Mouse (Mus musculus): ENCODE data around the gene Vwa3a.

The Vwa3a gene

GRCm38 (mm10) chr7:120746821-120747220 is 7.7 kb downstream of the Vwa3a start:
- no peak for DNase-seq (ENCODE audit: low spot score in 2 of 2)

GRCm38 (mm10) chr7:120748478-120748877 is 9.4 kb downstream of the Vwa3a start:
- DNase-seq (ENCODE audit: low spot score in 2 of 2): no peak

GRCm38 (mm10) chr7:120751330-120751729 is 12.2 kb downstream of the Vwa3a start:
- no peak for DNase-seq (ENCODE audit: low spot score in 2 of 2)

- no peak for DNase-seq (ENCODE audit: low spot score in 2 of 2)
Observed at GRCm38 (mm10) chr7:120751906-120752305, 12.8 kb downstream of the Vwa3a start.

GRCm38 (mm10) chr7:120754671-120755070 is 15.6 kb downstream of the Vwa3a start:
- DNase-seq (ENCODE audit: low spot score in 2 of 2): peak; percentile 54 to 86

GRCm38 (mm10) chr7:120767369-120767768 is 28.3 kb downstream of the Vwa3a start:
- no peak for DNase-seq (ENCODE audit: low spot score in 2 of 2)

GRCm38 (mm10) chr7:120771389-120771788 is 32.3 kb downstream of the Vwa3a start:
- no peak for DNase-seq (ENCODE audit: low spot score in 2 of 2)

GRCm38 (mm10) chr7:120778012-120778411 is 38.9 kb downstream of the Vwa3a start:
- no peak for DNase-seq (ENCODE audit: low spot score in 2 of 2)

- DNase-seq (ENCODE audit: low spot score in 2 of 2): no peak
Observed at GRCm38 (mm10) chr7:120795544-120795943, 56.4 kb downstream of the Vwa3a start.

- no peak for DNase-seq (ENCODE audit: low spot score in 2 of 2)
Observed at GRCm38 (mm10) chr7:120796369-120796768, 57.3 kb downstream of the Vwa3a start.

- no peak for DNase-seq (ENCODE audit: low spot score in 2 of 2)
Observed at GRCm38 (mm10) chr7:120803268-120803667, 64.2 kb downstream of the Vwa3a start.

GRCm38 (mm10) chr7:120809705-120810104 is 70.6 kb downstream of the Vwa3a start:
- no peak for DNase-seq (ENCODE audit: low spot score in 2 of 2)

- no peak for DNase-seq (ENCODE audit: low spot score in 2 of 2)
Observed at GRCm38 (mm10) chr7:120811834-120812415, 72.8 kb downstream of the Vwa3a start, which contains the start of gene Gm5737. TSS of gene Gm5737 (plus strand) at chr7:120812365.

- DNase-seq (ENCODE audit: low spot score in 2 of 2): no peak
Observed at GRCm38 (mm10) chr7:120817552-120817951, 78.4 kb downstream of the Vwa3a start.

- DNase-seq (ENCODE audit: low spot score in 2 of 2): no peak
Observed at GRCm38 (mm10) chr7:120819386-120819785, 80.3 kb downstream of the Vwa3a start.

- peak; percentile 56 to 75 for DNase-seq (ENCODE audit: low spot score in 2 of 2)
Observed at GRCm38 (mm10) chr7:120823248-120823647, 84.1 kb downstream of the Vwa3a start.

GRCm38 (mm10) chr7:120825097-120825496 is 86.0 kb downstream of the Vwa3a start:
- no peak for DNase-seq (ENCODE audit: low spot score in 2 of 2)

GRCm38 (mm10) chr7:120826408-120826807 is 87.3 kb downstream of the Vwa3a start:
- peak in 1 of 2 experiments; percentile 70 for DNase-seq (ENCODE audit: low spot score in 2 of 2)

- DNase-seq (ENCODE audit: low spot score in 2 of 2): peak; percentile 56 to 78
Observed at GRCm38 (mm10) chr7:120830431-120831381, 91.6 kb downstream of the Vwa3a start.

- DNase-seq (ENCODE audit: low spot score in 2 of 2): no peak
Observed at GRCm38 (mm10) chr7:120834426-120834825, 95.3 kb downstream of the Vwa3a start.

GRCm38 (mm10) chr7:120834863-120835372 is 95.8 kb downstream of the Vwa3a start:
- peak; percentile 68 to 76 for DNase-seq (ENCODE audit: low spot score in 2 of 2)

All from spleen, postnatal 10 days (tissue).